Mouse (Mus musculus) olfactory bulb, adult 2 months (tissue): Measurements from ENCODE around the gene Reep6.

ENCODE experiments used
- CTCF ChIP-seq: fragments of 200-500 bp; IDR thresholded peaks from 2 replicates; pipeline ENCODE4 v1.5.1; 2012; ENCODE audit warnings: low read depth, mild to moderate bottlenecking, low read length, moderate library complexity; ENCODE audit not compliant: insufficient read depth
- POLR2A ChIP-seq: fragments of 200-500 bp; IDR thresholded peaks from 2 replicates; pipeline ENCODE4 v1.6.1; 2012; ENCODE audit warnings: mild to moderate bottlenecking, low read depth, low read length, moderate library complexity; ENCODE audit not compliant: insufficient read depth

DNA sequence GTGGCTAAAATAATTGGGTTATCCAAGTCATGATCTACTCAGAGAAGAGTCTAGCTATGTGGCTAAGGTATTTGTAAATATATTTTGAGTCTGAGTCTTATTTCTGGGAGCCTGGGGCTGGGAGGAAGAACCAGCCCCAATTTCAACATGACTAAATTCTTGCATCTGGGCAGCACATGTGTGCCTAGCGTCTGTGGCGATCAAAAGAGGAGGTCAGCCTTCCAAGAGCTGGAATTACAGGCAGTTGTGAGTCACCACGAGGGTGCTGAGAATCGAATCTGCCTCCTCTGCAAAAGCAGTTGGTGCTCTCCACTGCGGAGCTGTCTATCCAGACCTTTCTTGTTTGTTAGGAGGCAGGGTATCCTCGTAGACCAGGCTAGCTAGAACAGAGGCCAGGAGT is 36.0 kb downstream of the Reep6 start:
- TF ChIP-seq CTCF (no peak), POLR2A (no peak)
